Mouse (Mus musculus) neural tube, embryonic 14.5 days (tissue): ENCODE data around the gene Tmem170. TPM values are rescaled to one million over a fixed set of nuclear protein-coding genes. Genes with fewer than 3 reads are reported as not detected.
A peak's percentile ranks its signal among the peaks of the same experiment; 100 is the strongest.

ENCODE experiments used
- ATAC-seq: fragments of 200-750 bp; cut with Nextera tagmentation; 2 replicates; pipeline ENCODE4 v1.8.0; 2017; ENCODE audit warnings: low read depth, mild to moderate bottlenecking, moderate TSS enrichment, moderate library complexity
- H3K27ac ChIP-seq: fragments of 300-500 bp; sonication (generic); 2 replicates; pipeline ENCODE4 v1.5.1; 2014; ENCODE audit warnings: low read depth, mild to moderate bottlenecking, control low read depth, low read length, moderate library complexity, mixed read lengths
- H3K27me3 ChIP-seq: fragments of 300-500 bp; sonication (generic); 2 replicates; pipeline ENCODE4 v1.6.1; 2014; ENCODE audit warnings: low read length; ENCODE audit not compliant: control insufficient read depth, insufficient read depth
- H3K36me3 ChIP-seq: fragments of 300-500 bp; sonication (generic); 2 replicates; pipeline ENCODE4 v1.6.1; 2014; ENCODE audit warnings: low read length, mixed read lengths; ENCODE audit not compliant: control insufficient read depth, insufficient read depth
- H3K4me1 ChIP-seq: fragments of 300-500 bp; sonication (generic); 2 replicates; pipeline ENCODE4 v1.6.1; 2014; ENCODE audit warnings: low read length; ENCODE audit not compliant: control insufficient read depth, insufficient read depth
- H3K4me2 ChIP-seq: fragments of 300-500 bp; sonication (generic); 2 replicates; pipeline ENCODE4 v1.6.1; 2014; ENCODE audit warnings: mild to moderate bottlenecking, low read depth, low read length, control low read depth
- H3K4me3 ChIP-seq: fragments of 300-500 bp; sonication (generic); 2 replicates; pipeline ENCODE4 v1.5.1; 2014; ENCODE audit warnings: low read depth, low read length, control low read depth, mixed read lengths
- H3K9ac ChIP-seq: fragments of 300-500 bp; sonication (generic); replicated peaks from 2 replicates; pipeline ENCODE4 v1.6.1; 2014; ENCODE audit warnings: low read depth, mild to moderate bottlenecking, control low read depth, low read length, mixed read lengths
- H3K9me3 ChIP-seq: fragments of 300-500 bp; sonication (generic); 2 replicates; pipeline ENCODE4 v1.6.1; 2016; ENCODE audit warnings: low read length; ENCODE audit not compliant: control insufficient read depth
- WGBS: fragments of 180-500 bp; shearing (Covaris S2); extraction: QIAGEN DNeasy Blood & Tissue Kit; methylation state at CpG from one replicate; pipeline ENCODE4 v1.1.7; 2014; 5-methylcytosine and 5-hydroxymethylcytosine counted together
- polyA plus RNA-seq: library from polyadenylated mRNA; unstranded; fragments of >200 nt; fragmentation: Nextera tagmentation; extraction: Ambion mirVana; gene quantifications from 2 replicates; pipeline ENCODE4 v1.2.1, GENCODE M21; 2014

The Tmem170 gene
- polyA plus RNA-seq, 1 experiment from 2014 or later, result 3.8 TPM

DNA sequence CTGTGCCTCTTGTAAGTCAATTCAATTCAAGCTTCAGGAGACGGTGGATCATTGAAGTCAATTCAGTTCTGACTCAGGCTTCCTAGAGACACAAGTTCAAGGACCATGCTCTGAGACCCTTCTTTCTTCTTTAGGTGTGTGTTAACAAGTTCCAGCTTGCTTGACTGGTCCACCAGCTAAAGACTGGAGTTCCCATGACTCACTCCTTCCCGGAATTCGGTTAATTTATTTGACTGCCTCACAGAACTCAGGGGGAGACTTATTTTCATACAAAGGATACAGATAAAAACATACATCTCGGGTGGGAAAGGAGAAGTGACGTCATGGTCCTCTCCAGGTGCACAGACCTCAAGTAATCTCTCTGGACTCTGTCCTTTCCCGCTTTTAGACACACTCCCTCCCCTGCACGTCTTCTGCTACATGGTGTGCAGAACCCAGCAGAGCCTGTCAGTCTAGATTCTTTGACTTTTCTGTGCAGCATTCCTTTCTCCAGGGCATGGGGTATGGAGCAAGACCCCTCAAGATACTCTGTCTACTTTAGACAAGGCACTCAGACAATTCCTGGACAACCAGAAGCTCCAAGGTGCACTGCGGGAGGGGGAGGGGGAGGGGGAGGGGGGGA is 29.1 kb upstream of the Tmem170 start:
- no peaks in the 10 kb centered on the region for H3K27me3 ChIP-seq
- H3K27ac ChIP-seq, result no peak overlapping the region
- no peak overlapping the region for H3K9ac ChIP-seq
- no peak overlapping the region for H3K4me3 ChIP-seq
- H3K4me2 ChIP-seq, result no peak overlapping the region
- H3K9me3 ChIP-seq, result no peaks in the 10 kb centered on the region
- 78% methylated on average over 7 of the region's 8 CpGs for WGBS
- 0 out of 2 replicates have a peak, but pooled peaks cover 2% of the 10 kb centered on the region for H3K4me1 ChIP-seq
- no peak for ATAC-seq
- no peaks in the 10 kb centered on the region for H3K36me3 ChIP-seq

DNA sequence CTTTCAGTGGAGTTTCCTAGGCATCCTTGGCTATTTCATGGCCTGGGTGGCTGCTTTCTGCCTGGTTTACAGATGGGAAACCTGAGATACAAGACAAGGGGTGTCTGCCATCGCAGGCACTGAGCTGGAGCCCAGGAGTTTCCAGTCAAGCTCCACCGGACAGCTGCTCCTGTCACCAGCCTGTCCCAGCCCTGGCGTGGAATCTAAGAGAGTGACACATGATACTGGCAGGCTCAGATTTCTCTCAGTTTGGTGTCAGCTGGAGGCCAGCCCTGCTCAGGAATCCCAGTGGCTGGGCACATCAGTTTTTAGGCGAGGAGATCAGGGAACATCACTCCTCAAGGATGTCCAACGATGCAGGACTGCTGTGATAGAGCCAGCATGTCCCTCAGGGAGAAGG is 25.5 kb upstream of the Tmem170 start:
- no peak for ATAC-seq
- no peaks in the 10 kb centered on the region for H3K27me3 ChIP-seq
- no peaks in the 10 kb centered on the region for H3K9me3 ChIP-seq
- 45% methylated on average over 5 of the region's 5 CpGs for WGBS
- H3K27ac ChIP-seq, result no peak overlapping the region
- H3K4me2 ChIP-seq, result no peak overlapping the region
- no peak overlapping the region for H3K4me3 ChIP-seq
- no peaks in the 10 kb centered on the region for H3K36me3 ChIP-seq
- H3K9ac ChIP-seq, result no peak overlapping the region
- H3K4me1 ChIP-seq, result no peaks in the 10 kb centered on the region

DNA sequence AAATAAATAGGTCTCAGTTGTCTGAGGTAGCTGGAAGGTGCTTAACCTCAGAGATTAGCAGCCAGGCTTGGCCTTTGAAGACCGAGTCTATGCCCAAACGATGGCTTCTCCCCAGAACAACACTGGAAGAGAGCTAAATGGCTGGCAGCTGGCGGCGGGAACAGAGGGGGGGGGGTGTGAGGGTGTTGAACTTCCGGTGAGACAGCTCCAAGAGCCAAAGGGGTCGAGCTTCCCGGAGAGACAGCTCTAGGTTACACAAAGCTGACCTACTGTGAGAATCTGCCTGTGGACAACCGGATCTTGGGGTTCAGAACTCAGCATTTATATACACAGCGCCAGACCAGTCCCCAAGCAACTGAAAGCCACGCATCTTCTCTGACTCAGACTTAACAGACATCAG is 22.0 kb upstream of the Tmem170 start:
- Histone ChIP-seq H3K4me1 (no peaks in the 10 kb centered on the region), H3K27me3 (no peaks in the 10 kb centered on the region), H3K9me3 (no peaks in the 10 kb centered on the region), H3K9ac (no peak overlapping the region), H3K4me3 (no peak overlapping the region), H3K27ac (no peak overlapping the region), H3K36me3 (no peaks in the 10 kb centered on the region), H3K4me2 (no peak overlapping the region)
- 46% methylated on average over 10 of the region's 10 CpGs for WGBS
- no peak for ATAC-seq

DNA sequence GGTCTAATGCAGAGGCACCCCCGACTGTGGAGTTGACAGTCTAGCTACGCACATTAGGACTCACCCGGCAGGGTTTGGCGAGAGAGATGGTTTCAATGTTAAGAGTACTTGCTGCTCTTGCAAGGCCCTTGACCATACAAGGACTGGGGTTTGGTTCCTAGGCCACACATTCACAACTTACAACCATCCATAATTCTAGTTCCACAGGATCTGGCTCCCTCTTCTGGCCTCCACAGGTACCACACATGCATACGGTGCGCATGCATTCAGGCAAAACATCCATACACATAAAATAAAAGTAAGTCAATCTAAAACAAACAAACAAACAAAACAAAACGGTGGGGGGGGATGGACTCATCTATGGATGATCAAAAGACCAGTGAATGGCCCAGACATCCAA is 18.4 kb upstream of the Tmem170 start:
- no peaks in the 10 kb centered on the region for H3K4me1 ChIP-seq
- no peak overlapping the region for H3K27ac ChIP-seq
- H3K4me2 ChIP-seq, result no peak overlapping the region
- no peak overlapping the region for H3K4me3 ChIP-seq
- peaks cover 14% of the 10 kb centered on the region for H3K27me3 ChIP-seq
- H3K36me3 ChIP-seq, result no peaks in the 10 kb centered on the region
- H3K9ac ChIP-seq, result no peak overlapping the region
- WGBS, result 92% methylated on average over 7 of the region's 7 CpGs
- no peak for ATAC-seq
- H3K9me3 ChIP-seq, result no peaks in the 10 kb centered on the region

DNA sequence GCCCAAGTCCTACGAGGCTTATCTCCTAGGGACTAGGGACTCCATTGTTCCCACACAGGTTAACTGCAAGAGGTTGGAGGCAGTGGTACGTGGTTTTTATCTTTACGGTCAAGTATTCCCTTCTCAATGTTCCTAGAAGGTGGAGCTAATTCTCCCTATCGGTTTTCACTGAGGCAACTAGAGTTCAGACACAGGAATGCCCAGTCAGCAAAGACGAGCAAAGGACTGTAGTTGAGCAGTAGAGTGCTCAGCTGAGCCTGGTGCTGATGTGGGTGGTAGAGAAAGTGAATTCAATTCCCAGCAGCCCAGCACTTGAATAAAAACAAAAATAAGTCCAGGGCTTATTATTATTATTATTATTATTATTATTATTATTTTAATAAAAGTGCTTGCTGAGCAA is 16.1 kb upstream of the Tmem170 start:
- Histone ChIP-seq H3K4me2 (no peak overlapping the region), H3K27me3 (peaks cover 26% of the 10 kb centered on the region), H3K4me3 (no peak overlapping the region), H3K9ac (no peak overlapping the region), H3K27ac (no peak overlapping the region), H3K36me3 (no peaks in the 10 kb centered on the region), H3K9me3 (no peaks in the 10 kb centered on the region), H3K4me1 (no peaks in the 10 kb centered on the region)
- WGBS, result 69% methylated on average over 5 of the region's 5 CpGs
- ATAC-seq, result no peak

DNA sequence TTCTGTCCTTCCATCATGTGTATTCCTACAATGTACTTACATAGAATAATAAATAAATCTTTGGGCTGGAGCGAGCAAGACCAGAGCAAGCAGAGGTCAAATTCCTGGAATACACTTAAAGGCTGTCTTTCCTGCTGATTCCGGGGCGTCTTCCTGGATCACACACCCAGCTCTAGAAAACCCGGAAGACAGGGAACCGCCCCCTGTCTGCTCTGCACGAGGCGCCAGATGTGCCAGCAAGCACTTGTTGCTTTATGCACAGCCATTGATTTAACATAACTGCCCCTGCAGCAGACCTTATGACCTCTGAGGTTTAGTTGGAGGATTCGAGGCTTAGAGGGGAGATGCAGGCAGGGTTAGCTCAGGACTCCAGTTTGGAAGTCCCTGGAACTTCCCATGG is 15.4 kb upstream of the Tmem170 start:
- Histone ChIP-seq H3K9ac (no peak overlapping the region), H3K4me1 (no peaks in the 10 kb centered on the region), H3K36me3 (no peaks in the 10 kb centered on the region), H3K4me2 (no peak overlapping the region), H3K27me3 (peaks cover 26% of the 10 kb centered on the region), H3K27ac (no peak overlapping the region), H3K9me3 (no peaks in the 10 kb centered on the region), H3K4me3 (no peak overlapping the region)
- ATAC-seq, result no peak
- 34% methylated on average over 8 of the region's 8 CpGs for WGBS

DNA sequence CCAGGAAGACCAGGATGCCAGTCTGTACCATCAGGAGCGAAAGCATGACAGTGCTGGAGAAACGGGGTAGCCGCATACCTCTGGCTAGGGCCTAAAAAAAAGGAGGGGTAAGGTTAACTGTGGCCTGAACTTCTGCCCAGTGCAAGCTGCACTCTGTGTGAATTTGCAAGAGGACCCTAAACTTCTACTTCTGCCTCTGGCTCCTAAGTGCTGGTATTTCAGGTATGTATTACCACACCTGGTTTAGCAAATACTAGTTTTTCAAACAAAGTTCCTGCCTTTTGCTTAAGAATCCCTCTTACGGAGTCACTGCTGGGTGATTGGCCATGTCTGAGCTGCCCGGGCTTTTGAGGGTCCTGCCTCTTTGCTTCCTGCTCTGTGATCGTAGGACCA is 14.4 kb upstream of the Tmem170 start:
- WGBS, result 60% methylated on average over 6 of the region's 6 CpGs
- peaks cover 26% of the 10 kb centered on the region for H3K27me3 ChIP-seq
- no peaks in the 10 kb centered on the region for H3K9me3 ChIP-seq
- H3K4me1 ChIP-seq, result no peaks in the 10 kb centered on the region
- no peak overlapping the region for H3K9ac ChIP-seq
- H3K4me2 ChIP-seq, result no peak overlapping the region
- ATAC-seq, result no peak
- no peak overlapping the region for H3K4me3 ChIP-seq
- H3K36me3 ChIP-seq, result no peaks in the 10 kb centered on the region
- H3K27ac ChIP-seq, result no peak overlapping the region

DNA sequence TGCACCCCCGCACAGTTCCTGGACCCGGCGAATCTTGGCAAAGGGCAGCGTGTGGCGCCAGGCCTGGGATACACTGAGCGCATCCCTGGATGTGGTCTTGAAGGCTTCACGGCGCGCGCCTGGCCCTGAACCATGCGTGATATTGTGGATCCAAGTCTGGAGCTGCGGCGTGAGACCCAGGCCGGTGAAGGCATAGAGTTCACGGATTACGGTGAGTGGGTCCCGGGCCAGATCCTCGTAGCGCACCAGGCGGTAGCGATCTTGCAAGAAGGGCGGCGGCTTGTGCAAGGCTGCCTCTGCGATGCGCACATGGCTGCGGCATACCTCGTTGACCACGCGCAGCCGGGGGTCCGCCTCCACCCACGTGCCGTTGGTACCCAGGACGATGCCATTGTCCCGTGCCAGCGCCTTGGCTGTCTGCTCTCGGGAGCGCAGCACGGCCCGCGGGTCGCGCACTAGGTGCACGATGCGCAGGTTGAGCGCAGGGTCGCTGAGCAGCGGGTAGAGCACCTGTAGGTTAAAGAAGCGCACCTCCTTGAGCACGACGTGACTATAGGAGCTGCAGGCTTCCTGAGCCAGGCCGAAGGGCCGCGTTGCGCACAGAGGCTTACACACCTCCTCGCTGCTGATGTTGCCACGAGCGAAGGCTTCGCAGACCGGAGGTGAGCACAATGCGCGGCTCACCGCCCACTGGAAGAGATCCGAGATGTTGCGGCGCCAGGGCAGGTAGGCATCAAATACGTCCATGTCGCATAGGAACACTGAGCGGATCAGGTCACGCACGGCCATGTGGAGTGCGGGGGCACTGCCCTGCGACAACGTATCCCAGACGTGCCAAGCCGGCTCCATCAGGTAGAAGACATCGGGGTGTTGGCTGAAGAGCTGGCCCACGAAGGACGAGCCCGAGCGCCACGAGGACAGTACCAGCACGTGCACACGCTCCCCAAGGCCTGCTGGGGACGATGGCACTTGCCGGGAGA is 13.7 kb upstream of the Tmem170 start:
- H3K4me2 ChIP-seq, result peak overlapping the region; percentile 48
- peaks cover 26% of the 10 kb centered on the region for H3K27me3 ChIP-seq
- peak; percentile 34; the same call in 1 of the 2 replicates for ATAC-seq
- H3K4me1 ChIP-seq, result no peaks in the 10 kb centered on the region
- WGBS, result 11% methylated on average over 86 of the region's 86 CpGs
- H3K9me3 ChIP-seq, result no peaks in the 10 kb centered on the region
- no peak overlapping the region for H3K9ac ChIP-seq
- peak overlapping the region; percentile 21; the same call in 1 of the 2 replicates for H3K4me3 ChIP-seq
- no peak overlapping the region for H3K27ac ChIP-seq
- no peaks in the 10 kb centered on the region for H3K36me3 ChIP-seq

DNA sequence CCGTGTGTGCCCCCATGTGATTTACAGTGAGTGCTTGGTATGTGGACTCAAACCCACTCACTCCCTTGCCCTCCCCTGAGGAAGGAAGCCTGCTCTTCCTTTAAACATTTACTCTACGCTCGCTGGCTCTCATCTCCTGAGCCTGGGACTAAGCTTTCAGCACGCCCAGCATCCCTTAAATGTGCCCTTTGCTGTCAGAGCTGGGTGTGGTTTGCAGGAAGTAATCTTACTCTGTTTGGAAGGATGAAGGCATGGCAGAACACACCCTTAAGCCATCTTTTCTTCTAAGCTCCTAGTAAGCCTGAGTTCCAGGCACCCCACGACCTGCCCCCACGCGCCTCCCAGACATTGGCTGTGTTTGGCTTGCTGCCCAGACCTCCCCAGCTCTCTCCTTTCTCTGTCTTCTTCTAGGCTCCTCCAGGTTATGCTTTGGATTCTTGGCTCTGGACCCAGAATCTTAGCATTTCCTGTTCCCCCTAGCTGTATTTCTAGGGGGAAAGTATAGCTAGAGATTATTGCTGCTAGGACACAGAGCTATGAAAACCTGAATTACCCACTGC is 11.6 kb upstream of the Tmem170 start:
- H3K4me3 ChIP-seq, result no peak overlapping the region
- ATAC-seq, result no peak
- WGBS, result 48% methylated on average over 7 of the region's 7 CpGs
- H3K27me3 ChIP-seq, result peaks cover 26% of the 10 kb centered on the region
- no peak overlapping the region for H3K9ac ChIP-seq
- no peak overlapping the region for H3K4me2 ChIP-seq
- H3K27ac ChIP-seq, result no peak overlapping the region
- H3K9me3 ChIP-seq, result no peaks in the 10 kb centered on the region
- H3K36me3 ChIP-seq, result no peaks in the 10 kb centered on the region
- no peaks in the 10 kb centered on the region for H3K4me1 ChIP-seq
